Comparison of ENCODE assay signal across 8 mouse cellular contexts in the genomic region with DNA sequence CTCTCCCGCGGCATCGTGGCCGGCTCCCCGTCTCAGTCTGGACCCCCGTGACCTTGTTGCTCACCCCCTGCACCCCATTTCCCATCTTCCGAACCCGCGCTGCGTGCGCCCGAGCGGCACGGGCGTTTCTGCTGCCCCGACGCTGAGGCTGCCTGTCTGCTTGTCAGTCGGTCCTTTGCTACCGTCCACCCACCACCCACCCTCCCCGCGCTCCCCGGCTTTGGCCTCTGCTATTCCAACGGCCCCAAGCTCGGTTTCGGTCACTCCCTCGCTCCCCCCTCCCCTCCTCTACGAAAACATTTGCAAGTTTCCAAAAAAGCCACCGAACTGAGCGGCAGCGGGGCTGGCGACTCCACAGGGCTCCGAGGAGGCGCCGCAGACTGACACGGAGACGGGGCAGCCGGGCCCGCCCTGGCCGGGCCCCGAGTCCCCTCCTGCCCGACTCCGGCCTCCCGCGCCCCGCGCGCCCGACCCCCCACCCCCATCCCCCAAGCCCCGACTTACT. TPM values are rescaled to one million over a fixed set of nuclear protein-coding genes. Genes with fewer than 3 reads are reported as not detected.
DNase-seq lines count a peak whose midpoint lies in the region; ATAC-seq and TF ChIP-seq lines count a peak whose summit lies in the region.

No protein-coding gene starts in this region.

- 2% methylated on average over 47 of the region's 49 CpGs for WGBS in lung, adult 2 months
- WGBS in hindbrain, embryonic 13.5 days, result 1% methylated on average over 49 of the region's 49 CpGs
- WGBS in liver, embryonic 14.5 days (ENCODE audit: insufficient replicate concordance), result 1% methylated on average over 46 of the region's 49 CpGs
- WGBS in stomach, embryonic 15.5 days, result under 1% methylated on average over 37 of the region's 49 CpGs

- H3K9ac ChIP-seq in hindbrain, embryonic 13.5 days, result peak overlapping the region; percentile 80
- no peak overlapping the region for H3K9ac ChIP-seq in liver, embryonic 14.5 days (replicated peaks)
- H3K9ac ChIP-seq in stomach, embryonic 15.5 days, result peak overlapping the region; percentile 58

- H3K4me3 ChIP-seq in lung, adult 2 months (replicated peaks; ENCODE audit: extremely low read depth, low read depth, low read length), result peak overlapping the region; percentile 62
- H3K4me3 ChIP-seq in hindbrain, embryonic 13.5 days, result peak overlapping the region; percentile 68
- H3K4me3 ChIP-seq in liver, embryonic 14.5 days (ENCODE audit: insufficient read depth in 1 of 2, low read depth in 2 of 2, low read length in 2 of 2), result peak overlapping the region; percentile 52 to 53
- H3K4me3 ChIP-seq in stomach, embryonic 15.5 days (replicated peaks), result peak overlapping the region; percentile 64

- peaks cover 52% of the 10 kb centered on the region for H3K27me3 ChIP-seq in hindbrain, embryonic 13.5 days
- peaks cover 56% of the 10 kb centered on the region for H3K27me3 ChIP-seq in liver, embryonic 14.5 days (ENCODE audit: control insufficient read depth, insufficient read depth, low read length)
- peaks cover 45% of the 10 kb centered on the region for H3K27me3 ChIP-seq in stomach, embryonic 15.5 days (replicated peaks)

- no peaks in the 10 kb centered on the region for H3K36me3 ChIP-seq in hindbrain, embryonic 13.5 days
- H3K36me3 ChIP-seq in liver, embryonic 14.5 days (replicated peaks; ENCODE audit: control insufficient read depth, insufficient read depth, low read depth), result no peaks in the 10 kb centered on the region
- H3K36me3 ChIP-seq in stomach, embryonic 15.5 days, result no peaks in the 10 kb centered on the region; the same call in 1 of the 2 replicates

- H3K4me2 ChIP-seq in hindbrain, embryonic 13.5 days, result peak overlapping the region; percentile 93
- H3K4me2 ChIP-seq in liver, embryonic 14.5 days (ENCODE audit: low read depth), result peak overlapping the region; percentile 56
- peak overlapping the region; percentile 92 for H3K4me2 ChIP-seq in stomach, embryonic 15.5 days

- no peak for TF ChIP-seq EP300 in liver, embryonic 14.5 days (IDR thresholded peaks at IDR 0.05; ENCODE audit: low read depth)

- no peak for TF ChIP-seq POLR2A in lung, adult 2 months (IDR thresholded peaks at IDR 0.05; ENCODE audit: borderline replicate concordance, extremely low read depth, low read depth, low read length)

- H3K27ac ChIP-seq in hindbrain, embryonic 13.5 days, result peak overlapping the region; percentile 4; the same call in 1 of the 2 replicates
- H3K27ac ChIP-seq in liver, embryonic 14.5 days, result no peak overlapping the region
- H3K27ac ChIP-seq in stomach, embryonic 15.5 days, result peak overlapping the region; percentile 73

- ATAC-seq in hindbrain, embryonic 13.5 days (ENCODE audit: low FRiP score), result peak; percentile 19; the same call in 1 of the 2 replicates
- ATAC-seq in liver, embryonic 14.5 days (ENCODE audit: insufficient read depth), result no peak
- 0 out of 2 replicates have a peak, but pooled peaks have one; percentile 15 for ATAC-seq in stomach, embryonic 15.5 days (ENCODE audit: insufficient read depth, low FRiP score, low read depth)

- no peaks in the 10 kb centered on the region for H3K9me3 ChIP-seq in hindbrain, embryonic 13.5 days
- no peaks in the 10 kb centered on the region for H3K9me3 ChIP-seq in liver, embryonic 14.5 days (ENCODE audit: control insufficient read depth, low read length)
- H3K9me3 ChIP-seq in stomach, embryonic 15.5 days, result no peaks in the 10 kb centered on the region

- DNase-seq in lung, adult 2 months, result peak; percentile 21
- no peak for DNase-seq in lung, postnatal 14 days
- peak; percentile 78 for DNase-seq in embryo, embryonic 9.5 days (ENCODE audit: extremely low spot score)
- no peak for DNase-seq in liver, embryonic 14.5 days (ENCODE audit: low read depth in 3 of 3, low spot score in 3 of 3)
- no peak for DNase-seq in ovary, postnatal 36 days (ENCODE audit: low spot score)
- no peak for DNase-seq in spleen, adult 12 weeks (ENCODE audit: low spot score)

- peaks cover 3% of the 10 kb centered on the region; the same call in 1 of the 2 replicates for H3K4me1 ChIP-seq in lung, adult 2 months (ENCODE audit: control insufficient read depth, insufficient read depth, low read length)
- peaks cover 32% of the 10 kb centered on the region for H3K4me1 ChIP-seq in hindbrain, embryonic 13.5 days (replicated peaks)
- peaks cover 0 to 16% of the 10 kb centered on the region in 2 experiments; a peak in 2 of 4 replicates for H3K4me1 ChIP-seq in liver, embryonic 14.5 days (replicated peaks; ENCODE audit: control insufficient read depth in 2 of 2, insufficient read depth in 2 of 2, low read length in 1 of 2)
- 0 out of 2 replicates have a peak, but pooled peaks cover 21% of the 10 kb centered on the region for H3K4me1 ChIP-seq in stomach, embryonic 15.5 days

- TF ChIP-seq CTCF in lung, adult 2 months (IDR thresholded peaks at IDR 0.05; ENCODE audit: insufficient read depth, low read length), result no peak
- TF ChIP-seq CTCF in liver, embryonic 14.5 days (IDR thresholded peaks at IDR 0.05; ENCODE audit: low read depth), result no peak

RNA-seq across cellular contexts. Expression of a gene that starts 1.3 kb away (rescaled TPM):
- 10.8 and 214 TPM in 2 replicates for polyA plus RNA-seq in lung, adult 2 months (2012; rRNA removed)
- 1.4 and 3.8 TPM in 2 replicates for polyA plus RNA-seq in hindbrain, embryonic 13.5 days (2015; fragmentation: Nextera tagmentation; extraction: Ambion mirVana)
- 0.10 TPM in 1 of 2 replicates, not detected in the other for polyA plus RNA-seq in liver, embryonic 14.5 days (2012; rRNA removed)
- polyA plus RNA-seq in liver, embryonic 14.5 days (2014; fragmentation: Nextera tagmentation; extraction: Ambion mirVana), result 0.18 TPM in 1 of 2 replicates, not detected in the other
- 2.6 and 2.7 TPM in 2 replicates for polyA plus RNA-seq in stomach, embryonic 15.5 days (2015; fragmentation: Nextera tagmentation; extraction: Ambion mirVana)

RNA-seq across cellular contexts. Expression of a gene that starts 3.9 kb away (rescaled TPM):
- polyA plus RNA-seq in lung, adult 2 months (2012; rRNA removed), result 13.8 and 14.0 TPM in 2 replicates
- 13.7 and 13.8 TPM in 2 replicates for polyA plus RNA-seq in hindbrain, embryonic 13.5 days (2015; fragmentation: Nextera tagmentation; extraction: Ambion mirVana)
- polyA plus RNA-seq in liver, embryonic 14.5 days (2012; rRNA removed), result 3.4 and 3.8 TPM in 2 replicates
- 2.0 and 2.4 TPM in 2 replicates for polyA plus RNA-seq in liver, embryonic 14.5 days (2014; fragmentation: Nextera tagmentation; extraction: Ambion mirVana)
- polyA plus RNA-seq in stomach, embryonic 15.5 days (2015; fragmentation: Nextera tagmentation; extraction: Ambion mirVana), result 23.9 and 24.3 TPM in 2 replicates

RNA-seq across cellular contexts. Expression of a gene that starts 55.0 kb away (rescaled TPM):
- not detected in 2 replicates for polyA plus RNA-seq in lung, adult 2 months (2012; rRNA removed)
- polyA plus RNA-seq in hindbrain, embryonic 13.5 days (2015; fragmentation: Nextera tagmentation; extraction: Ambion mirVana), result not detected in 2 replicates
- polyA plus RNA-seq in liver, embryonic 14.5 days (2012; rRNA removed), result 0.02 TPM in 1 of 2 replicates, not detected in the other
- not detected in 2 replicates for polyA plus RNA-seq in liver, embryonic 14.5 days (2014; fragmentation: Nextera tagmentation; extraction: Ambion mirVana)
- polyA plus RNA-seq in stomach, embryonic 15.5 days (2015; fragmentation: Nextera tagmentation; extraction: Ambion mirVana), result not detected in 2 replicates

Comparison
In these comparisons a context has a peak if more than half of its experiments do, and no peak if none do; other contexts are left out.
1. DNase-seq: peak in lung, adult 2 months (single experiment) and embryo, embryonic 9.5 days (single experiment); none in lung, postnatal 14 days (single experiment), liver, embryonic 14.5 days (0 of 3), ovary, postnatal 36 days (single experiment) and spleen, adult 12 weeks (single experiment).
2. Peak in every context shown above with its lines, with median percentiles within 50 percentile points of each other: H3K4me3 ChIP-seq and H3K4me2 ChIP-seq.